ENCODE assay signal across 17 mouse cellular contexts in the genomic region with DNA sequence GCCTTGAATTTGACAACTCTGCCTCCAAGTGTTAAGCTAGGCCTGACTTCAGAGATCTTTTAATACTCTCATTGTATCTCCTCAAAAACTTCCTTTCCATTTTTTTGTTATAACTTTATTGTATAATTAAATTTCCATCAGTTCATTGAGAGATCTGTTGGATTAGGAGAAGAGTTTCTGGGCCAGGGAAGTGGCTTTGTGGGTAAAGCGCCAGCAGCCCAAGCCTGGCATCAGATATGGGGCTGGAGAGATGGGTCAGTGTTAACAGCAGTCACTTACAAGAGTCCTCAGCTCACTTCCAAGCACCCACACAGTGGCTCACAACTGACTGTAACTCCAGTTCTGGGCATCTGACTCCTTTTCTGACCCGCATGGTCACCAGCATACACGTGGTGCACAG.
"Had no signal": no experiment of that assay in that cellular context is flagged by ENCODE, and none has a peak within 500 bp of the region (broad histone marks: within the 10 kb centered on the region; RNA-seq: fewer than 3 reads in every experiment).

No protein-coding gene starts in this region.

- ATAC-seq: midbrain, embryonic 15.5 days had no signal

- H3K4me2 ChIP-seq: lung, embryonic 14.5 days; midbrain, embryonic 12.5 days; midbrain, embryonic 15.5 days; neural tube, embryonic 13.5 days; neural tube, embryonic 15.5 days had no signal

- H3K27me3 ChIP-seq: midbrain, embryonic 15.5 days; neural tube, embryonic 13.5 days; neural tube, embryonic 15.5 days had no signal

- H3K9ac ChIP-seq: lung, embryonic 14.5 days; midbrain, embryonic 12.5 days; midbrain, embryonic 15.5 days; neural tube, embryonic 13.5 days; neural tube, embryonic 15.5 days had no signal

- H3K9me3 ChIP-seq: megakaryocyte, embryonic 14.5 days; midbrain, embryonic 12.5 days; midbrain, embryonic 15.5 days; neural tube, embryonic 13.5 days; neural tube, embryonic 15.5 days had no signal

- H3K4me1 ChIP-seq: midbrain, embryonic 12.5 days; midbrain, embryonic 15.5 days; neural tube, embryonic 13.5 days; neural tube, embryonic 15.5 days had no signal

- DNase-seq: lung, adult 18-20 months; lung, embryonic 14.5 days; lung, postnatal 10 days; lung, postnatal 4 days; retina, postnatal 1 day; right cerebral cortex, adult 18-20 months; right cerebral cortex, postnatal 25 days; right cerebral cortex, postnatal 4 days; spleen, adult 18-20 months; thymus, adult 18-20 months; thymus, postnatal 14 days; thymus, postnatal 36 days had no signal

- H3K36me3 ChIP-seq: midbrain, embryonic 12.5 days; midbrain, embryonic 15.5 days; neural tube, embryonic 13.5 days; neural tube, embryonic 15.5 days had no signal

- H3K4me3 ChIP-seq: megakaryocyte, embryonic 14.5 days; midbrain, embryonic 12.5 days; midbrain, embryonic 15.5 days; neural tube, embryonic 13.5 days; neural tube, embryonic 15.5 days had no signal

- H3K27ac ChIP-seq: midbrain, embryonic 12.5 days; midbrain, embryonic 15.5 days; neural tube, embryonic 13.5 days; neural tube, embryonic 15.5 days had no signal
